Mouse (Mus musculus): ENCODE measurements at regions not wholly inside any gene's neighbourhood (a gene's known extent, or its start where the extent isn't known, plus 50 kb on each side); places are given as distances from the start of the nearest gene placed in this dataset.

DNA sequence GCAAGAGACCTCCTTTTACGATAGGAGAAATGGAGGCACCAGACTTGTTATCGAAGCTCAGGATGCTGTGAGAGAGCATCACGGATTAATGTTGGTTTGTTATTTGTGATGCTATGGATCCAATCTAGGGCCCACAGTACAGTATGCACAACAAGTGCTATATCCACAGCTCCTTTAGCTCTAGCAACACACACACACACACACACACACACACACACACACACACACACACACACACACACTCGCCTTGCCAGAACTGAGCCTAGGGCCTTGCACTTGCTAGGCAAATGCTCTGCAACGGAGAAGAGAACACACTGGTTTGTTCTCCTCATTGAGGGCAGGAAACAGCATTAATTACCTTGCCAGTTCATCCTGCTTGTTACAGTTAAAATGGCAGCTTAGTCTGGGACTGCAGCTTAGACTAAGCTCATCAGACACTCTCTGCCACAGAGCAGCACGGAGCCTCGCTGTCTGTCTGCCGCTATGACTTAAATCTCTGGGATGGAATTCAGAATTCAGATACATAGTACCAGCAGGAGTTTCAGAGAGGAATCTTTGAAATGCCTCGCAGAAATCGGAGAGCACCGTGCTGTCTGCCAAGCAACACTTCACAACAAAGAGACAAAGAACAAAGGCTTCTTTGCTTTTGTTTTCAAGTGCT, 285.0 kb downstream of the Rngtt start:
- no peak for DNase-seq (ENCODE audit: low read depth, low spot score)

DNA sequence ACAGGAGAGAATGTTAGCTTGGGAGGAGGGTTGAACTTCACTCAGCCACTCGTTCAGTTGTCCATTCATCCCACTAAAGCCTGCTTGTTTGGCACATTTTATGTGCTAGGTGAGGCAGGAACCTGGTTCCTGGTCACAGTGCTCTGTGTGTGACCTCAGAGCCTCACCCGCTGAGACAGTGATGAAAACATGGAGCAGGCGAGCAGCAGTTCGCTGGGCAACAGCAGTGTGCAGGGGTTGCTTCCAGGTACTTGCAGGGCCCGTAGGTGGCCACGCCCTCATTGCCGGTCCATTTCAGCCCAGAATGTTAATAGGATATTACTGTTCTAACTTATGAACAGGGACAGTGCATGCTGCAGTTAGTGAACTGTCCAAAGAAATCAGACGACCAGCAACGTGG, 285.7 kb downstream of the Rngtt start:
- no peak for DNase-seq (ENCODE audit: low read depth, low spot score)

DNA sequence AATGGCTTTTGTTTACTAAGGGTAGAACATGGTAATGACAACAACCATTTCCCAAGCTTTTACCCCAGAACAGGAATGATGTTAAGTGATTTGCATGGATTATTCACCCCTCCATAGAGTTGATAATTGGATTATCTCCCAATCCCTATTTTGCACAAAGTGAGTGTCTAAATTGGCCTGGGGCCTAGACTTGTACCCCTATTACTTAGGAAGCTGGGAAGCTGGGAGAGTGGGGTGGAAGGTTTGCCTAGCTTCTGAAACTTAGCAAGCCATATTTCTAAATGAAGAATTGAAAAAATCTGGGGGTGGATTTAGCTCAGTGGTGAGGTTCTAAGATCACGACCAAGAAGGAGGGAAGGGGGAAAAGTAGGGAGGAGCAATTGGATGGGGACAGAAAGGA, 289.9 kb downstream of the Rngtt start:
- no peak for DNase-seq (ENCODE audit: low read depth, low spot score)

DNA sequence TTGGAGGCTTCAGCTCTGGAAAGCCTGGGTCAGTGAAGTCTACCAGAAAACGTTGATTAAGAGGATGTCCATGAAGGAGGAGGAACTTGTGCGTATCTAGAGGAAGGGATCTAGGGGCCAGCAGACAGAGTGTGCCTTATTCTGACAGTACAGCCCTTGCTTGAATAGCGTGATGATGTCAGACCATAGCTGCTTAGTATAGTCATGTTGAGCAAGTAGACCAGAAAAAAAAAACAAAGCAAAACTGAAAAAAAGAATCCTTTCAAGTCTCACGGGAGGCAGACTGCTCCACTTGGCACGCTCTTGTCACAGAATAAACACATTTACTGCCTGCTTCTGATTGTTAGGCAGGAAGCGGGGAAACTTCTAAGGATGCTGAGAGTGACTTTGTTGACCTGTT, 290.7 kb downstream of the Rngtt start:
- no peak for DNase-seq (ENCODE audit: low read depth, low spot score)

DNA sequence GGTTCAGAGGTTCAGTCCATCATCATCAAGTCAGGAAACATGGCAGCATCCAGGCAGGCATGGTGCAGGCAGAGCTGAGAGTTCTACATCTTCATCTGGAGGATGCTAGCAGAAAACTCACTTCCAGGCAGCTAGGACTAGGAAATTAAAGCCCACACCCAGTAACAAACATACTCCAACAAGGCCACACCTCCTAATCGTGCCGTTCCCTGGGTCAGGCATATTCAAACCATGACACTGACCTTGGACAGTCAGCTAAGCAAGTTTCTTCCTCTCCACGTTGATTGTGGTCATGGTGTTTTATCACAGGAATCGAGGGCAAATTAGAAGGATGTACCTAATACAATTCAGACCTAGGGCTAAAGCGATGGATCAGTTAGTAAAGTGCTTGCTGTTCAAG, 294.5 kb downstream of the Rngtt start:
- DNase-seq (ENCODE audit: low read depth, low spot score) = no peak

DNA sequence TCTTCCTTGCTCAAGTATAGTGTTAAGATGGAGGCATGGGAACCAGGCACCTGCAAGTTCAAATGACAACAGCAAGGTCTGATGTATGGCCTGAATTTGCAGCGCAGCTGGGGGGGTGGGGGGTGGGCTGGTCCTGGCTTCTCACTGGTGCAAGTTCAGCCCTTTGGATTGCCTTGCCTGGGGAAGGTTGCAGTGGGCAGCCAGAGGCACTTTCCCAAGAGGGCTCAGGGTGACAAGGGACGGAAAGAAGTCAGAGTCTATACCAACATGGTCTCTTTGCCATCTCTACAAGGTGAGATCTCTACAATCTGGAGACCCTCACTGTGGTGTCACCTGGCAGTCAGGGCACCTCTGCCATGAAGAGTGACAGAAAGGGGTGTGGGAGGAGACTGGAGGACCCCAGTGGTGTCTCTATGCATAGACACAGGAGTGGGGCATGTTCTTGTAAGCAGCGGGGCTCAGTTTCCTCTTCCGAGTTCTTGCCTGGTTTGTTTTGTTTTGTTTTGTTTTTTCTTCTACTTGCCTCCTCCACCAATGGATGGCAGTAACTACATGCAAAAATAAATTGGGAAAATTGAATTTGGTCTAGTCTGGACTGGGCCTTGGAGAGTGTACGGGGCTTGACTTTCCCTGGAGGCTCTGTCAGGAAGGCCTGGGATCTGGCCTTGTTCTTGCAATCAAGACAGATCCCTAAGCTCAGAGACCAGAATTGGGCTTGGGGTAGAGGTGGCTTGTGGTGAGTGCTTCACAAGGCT, 284.4 kb upstream of the Cnr1 start:
- DNase-seq (ENCODE audit: low read depth, low spot score) = no peak

DNA sequence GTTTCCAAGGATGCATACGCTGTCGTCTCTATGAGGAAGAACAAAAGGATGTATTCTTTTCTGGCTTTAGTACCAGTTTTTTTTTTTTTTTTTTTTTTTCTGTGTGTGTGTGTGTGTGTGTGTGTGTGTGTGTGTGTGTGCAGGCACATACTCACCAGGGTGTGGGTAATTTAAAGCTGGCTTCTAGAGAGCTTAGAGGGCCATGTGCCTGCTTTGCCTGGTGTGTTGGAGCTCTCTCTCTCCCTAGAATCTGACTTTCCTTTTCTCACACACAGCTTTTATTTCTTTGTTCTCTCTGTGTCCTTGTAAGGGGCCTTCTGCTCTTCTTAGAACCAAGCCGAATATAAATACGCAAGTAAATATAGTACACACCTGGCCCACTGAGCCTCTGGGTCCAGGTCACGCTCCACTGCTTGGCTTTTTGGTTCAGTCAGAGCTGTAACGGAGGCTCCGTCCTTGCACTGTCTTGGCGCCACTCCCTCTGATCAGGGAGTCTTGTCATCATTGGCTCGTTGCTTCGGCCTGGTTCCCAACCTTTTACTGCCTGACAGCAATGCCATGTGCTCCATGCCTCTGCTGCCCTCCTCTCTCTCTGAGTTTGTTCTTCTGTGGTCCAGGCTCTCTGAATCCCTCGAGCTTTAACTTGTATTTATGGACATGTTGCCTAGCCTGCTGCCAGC, 283.7 kb upstream of the Cnr1 start:
- peak; percentile 72 for DNase-seq (ENCODE audit: low read depth, low spot score)

DNA sequence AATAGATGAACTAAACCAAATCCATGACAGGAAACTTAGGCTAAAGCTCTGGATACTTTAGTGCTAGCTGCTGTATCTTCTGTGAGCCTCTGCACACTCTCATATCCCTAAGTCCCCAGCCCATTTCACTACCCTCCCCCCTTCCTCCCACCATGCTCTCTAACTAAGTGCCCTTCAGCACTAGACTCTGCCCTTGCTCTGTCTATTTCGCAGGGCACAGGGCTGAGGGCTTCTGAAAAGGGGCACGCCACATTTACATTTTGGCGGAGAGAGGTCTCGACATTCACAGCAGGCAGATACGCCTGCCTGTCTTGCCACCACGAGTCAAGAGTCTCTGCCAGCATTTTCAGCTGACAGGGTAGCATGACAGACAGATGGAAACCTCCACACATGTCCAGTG, 282.5 kb upstream of the Cnr1 start:
- DNase-seq (ENCODE audit: low read depth, low spot score) = no peak

DNA sequence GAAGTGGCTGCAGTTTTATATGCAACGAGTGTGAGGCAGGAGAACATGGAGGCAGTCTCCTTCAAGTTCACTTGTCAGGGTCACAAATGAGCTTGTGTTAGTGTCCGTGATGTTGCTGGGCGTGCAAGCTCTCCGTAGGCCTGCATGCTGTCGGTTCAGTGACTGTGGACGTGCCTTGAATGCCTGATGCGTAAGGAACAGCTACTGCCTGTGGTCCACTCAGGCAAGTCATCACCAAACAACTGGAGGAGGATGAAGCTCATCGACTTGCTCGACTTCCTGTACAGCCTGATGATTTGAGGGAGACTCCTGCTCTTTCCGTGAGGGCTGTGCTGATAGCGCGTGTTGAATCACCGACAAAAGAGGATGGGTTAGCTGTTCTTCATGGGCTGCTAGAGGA, 281.9 kb upstream of the Cnr1 start:
- DNase-seq (ENCODE audit: low read depth, low spot score) = no peak

DNA sequence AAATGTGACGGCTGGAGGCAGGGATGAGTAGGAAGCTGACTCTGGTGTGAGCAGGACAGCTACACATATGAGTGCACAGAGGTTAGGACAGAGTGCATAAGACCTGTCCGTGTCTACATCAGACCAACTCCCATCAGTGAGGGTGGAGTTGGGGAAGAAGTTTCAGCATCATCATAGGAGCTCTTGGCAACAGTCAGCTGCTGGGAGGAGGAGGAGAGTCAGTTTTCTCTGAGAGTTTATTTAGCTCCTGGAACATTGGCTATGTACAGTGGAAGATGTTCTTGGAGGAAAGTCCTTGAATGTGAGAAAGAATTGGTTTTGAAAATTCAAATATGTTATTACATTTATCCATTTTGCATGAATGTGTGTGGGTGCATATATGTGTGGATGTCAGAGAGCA, 279.2 kb upstream of the Cnr1 start:
- no peak for DNase-seq (ENCODE audit: low read depth, low spot score)

DNA sequence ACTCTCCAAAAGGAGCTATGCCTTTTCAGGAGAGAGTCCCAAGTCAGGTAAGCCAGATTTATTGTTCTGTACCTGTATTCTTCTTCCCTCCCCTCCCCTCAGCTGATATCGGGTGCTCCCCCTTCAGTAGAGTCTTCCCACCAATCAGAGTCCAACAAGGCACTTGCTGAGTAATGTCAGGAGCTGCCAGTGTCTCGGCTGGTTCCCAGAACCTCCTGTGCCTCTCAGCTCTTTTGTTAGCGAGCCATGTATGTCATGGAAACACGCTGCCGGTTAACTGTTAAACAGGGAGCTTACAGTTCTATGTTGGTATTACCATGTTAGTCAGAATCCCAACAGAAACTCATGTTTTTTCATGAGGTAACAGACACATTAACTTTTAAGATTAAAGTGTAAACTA, 273.1 kb upstream of the Cnr1 start:
- DNase-seq (ENCODE audit: low read depth, low spot score) = no peak

DNA sequence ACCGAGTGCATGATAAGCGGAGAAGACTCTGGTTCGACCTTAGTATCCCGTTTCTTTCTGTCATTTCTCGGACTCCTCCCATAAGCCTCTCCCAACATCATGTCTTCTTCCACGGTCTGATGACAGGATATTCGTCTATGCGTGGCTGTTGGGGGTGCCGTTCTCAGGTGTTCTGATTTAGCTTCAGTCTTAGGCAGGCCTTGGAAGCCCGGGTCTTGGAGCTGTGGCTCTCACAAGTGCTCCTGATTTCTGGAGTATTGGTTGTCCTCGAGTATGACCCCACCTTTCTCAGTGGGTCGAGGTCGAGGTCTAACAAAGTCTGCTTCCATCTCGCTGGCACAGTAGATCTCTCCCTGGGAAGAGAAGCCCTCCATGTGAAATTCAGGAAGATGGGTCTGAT, 264.6 kb upstream of the Cnr1 start:
- DNase-seq (ENCODE audit: low read depth, low spot score) = no peak

DNA sequence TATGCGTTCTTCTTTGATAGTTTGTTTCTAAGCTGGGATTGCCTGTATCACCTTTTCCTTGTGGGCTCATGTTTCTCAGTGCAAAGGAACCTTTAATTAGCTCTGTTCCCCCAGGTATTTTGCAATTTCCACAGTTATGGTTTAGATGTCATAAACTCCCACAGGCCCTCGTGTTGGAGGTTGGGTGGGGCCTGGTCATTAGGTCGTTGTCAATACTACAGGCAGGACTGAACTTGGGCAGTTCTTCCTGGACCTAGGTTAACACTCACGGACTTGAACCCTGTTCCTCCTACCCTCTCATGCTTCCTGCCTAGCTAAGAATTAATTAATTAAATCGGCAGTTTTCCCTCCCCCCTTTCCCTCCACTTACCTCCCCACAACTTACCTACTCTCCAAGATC, 263.8 kb upstream of the Cnr1 start:
- no peak for DNase-seq (ENCODE audit: low read depth, low spot score)

DNA sequence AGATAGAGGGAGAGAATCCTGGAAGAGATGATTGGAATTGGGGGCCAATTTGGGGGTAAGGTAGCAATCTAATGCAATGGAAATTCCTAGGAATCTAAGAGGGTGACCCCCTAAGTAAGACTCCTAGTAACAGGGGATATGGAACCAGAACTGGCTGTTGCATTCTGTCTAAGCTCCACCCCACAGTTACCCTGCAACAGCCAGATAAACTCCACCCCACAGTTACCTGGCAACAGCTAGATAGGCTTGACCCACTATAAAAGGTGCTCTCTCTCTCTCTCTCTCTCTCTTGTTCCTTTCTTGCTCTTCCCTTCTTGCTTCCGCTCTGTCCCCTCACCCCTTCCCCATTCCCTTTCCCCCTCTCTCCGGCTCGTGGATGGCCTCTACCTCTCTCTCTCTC, 262.5 kb upstream of the Cnr1 start:
- DNase-seq (ENCODE audit: low read depth, low spot score) = no peak

DNA sequence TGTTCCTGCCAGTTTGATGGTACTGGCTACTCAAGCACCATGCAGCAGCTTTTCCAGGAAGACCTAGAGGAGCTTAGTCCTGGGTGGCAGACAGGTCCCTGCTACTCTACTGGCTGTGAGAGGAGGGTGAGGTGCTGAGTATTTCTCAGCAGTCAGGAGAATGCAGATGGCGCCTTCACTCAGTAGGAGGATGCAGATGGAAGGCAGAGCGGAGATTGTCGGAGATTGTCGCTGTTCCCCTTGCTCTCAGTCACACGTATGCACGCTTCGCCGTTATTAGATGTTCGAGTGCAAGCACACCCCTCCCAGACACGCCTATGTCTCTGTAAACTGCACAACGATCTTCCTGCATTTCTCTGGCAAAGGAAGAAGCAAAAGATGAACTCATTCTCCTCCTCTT, 261.4 kb upstream of the Cnr1 start:
- DNase-seq (ENCODE audit: low read depth, low spot score) = no peak

DNA sequence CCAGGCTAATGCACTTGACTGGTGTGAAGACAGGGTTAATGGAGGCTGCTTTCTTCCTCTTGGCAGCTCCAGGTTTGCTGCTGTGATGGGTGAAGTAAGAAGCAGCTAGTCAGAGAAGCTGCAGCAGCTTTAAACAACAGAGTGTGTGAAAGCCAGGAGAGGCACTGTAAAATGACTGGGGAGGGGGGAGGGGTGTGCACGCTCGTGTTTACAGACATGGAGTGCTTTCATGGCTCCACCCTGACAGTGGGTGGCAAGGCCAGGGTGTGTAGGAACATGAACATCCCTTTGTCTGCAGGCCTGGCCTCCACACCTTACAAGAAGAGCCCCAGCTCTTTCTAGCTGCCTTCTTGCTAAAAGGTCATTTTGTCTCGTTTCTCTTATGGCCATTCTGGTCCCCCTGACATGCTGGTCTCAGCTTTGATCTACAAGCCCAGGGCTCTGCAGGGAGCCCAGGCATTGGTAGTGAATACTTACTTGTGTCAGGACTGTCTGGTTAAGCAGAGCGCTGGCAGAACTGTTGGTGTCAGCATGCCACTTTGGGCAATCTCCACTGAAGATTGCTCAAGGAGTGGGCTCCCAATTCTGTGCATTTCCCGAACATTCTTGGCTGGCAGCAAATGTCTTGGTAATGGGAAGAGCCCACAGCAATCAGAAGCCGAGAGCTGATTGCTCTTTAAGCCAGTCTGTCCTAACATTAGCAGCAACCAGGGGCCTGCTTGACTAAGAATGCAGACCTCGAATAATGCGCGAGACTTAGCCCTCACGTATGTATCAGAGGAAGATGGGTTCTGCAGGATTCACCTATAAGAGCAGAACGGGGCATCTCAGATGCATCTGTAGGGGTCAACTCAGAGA, 260.5 kb upstream of the Cnr1 start:
- DNase-seq (ENCODE audit: low read depth, low spot score) = no peak

DNA sequence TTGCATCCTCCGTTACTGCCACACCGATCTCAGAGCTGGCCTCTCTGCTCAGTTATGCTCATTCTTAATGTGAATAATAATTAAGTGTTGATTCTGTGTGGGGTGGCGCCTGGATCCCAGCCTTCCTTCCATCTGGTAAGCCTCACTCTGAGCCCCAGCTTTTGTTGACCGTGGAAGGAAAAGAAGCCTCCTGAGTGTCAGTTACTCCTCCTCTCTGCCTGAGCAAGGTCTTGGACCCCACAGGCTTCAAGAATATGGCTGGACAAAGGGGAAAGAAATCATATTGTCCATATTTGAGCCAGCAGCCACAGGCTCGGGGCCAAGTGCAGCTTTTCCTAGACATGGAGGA, 259.9 kb upstream of the Cnr1 start:
- DNase-seq (ENCODE audit: low read depth, low spot score) = no peak

DNA sequence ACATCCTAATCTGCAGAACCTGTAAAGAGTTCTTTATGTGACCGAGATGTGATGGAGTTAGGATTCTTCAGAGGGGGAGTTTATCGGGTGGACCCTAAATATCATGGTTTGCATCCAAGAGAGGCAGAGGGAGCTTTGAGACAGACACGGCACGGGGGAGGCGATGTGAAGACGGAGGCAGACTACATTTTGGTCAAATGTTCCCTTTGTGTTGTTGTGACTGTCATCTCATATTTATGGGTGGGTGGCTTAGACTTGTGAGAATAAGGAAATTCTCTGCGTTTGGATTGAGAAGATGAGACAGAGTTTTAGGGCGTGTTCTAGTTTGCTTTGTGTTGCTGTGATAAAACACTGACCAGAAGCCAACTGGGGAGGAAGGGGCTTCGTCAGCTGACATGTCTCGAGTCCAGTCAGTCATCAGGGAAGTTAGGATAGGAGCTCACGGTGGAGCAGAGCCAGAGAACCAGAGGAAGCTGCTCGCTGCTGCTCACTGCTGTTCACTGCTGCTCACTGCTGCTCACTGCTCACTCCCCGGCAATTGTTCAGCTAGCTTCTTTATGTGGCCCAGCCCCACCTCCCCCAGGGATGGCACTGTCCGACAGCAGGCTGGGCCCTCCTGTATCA, 259.0 kb upstream of the Cnr1 start:
- DNase-seq (ENCODE audit: low read depth, low spot score) = no peak

DNA sequence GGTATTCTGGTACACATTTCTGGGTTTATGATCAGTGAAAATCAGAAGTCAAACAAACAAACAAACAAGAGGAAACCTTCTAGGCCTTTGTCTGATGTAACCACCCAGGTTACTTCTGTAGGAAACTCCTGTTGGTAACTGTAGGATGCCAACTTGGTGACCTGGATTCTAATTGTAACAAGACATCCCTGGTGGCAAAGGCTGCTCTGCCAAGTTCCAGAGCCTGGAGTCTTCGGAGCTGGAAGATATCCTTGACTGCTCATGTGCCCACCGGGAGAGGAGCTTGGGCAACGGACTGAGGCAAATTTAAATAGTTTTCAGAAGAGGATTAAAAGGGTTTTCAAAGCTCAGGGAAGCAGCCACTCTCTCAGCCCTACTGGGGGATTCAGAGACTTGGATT, 256.0 kb upstream of the Cnr1 start:
- DNase-seq (ENCODE audit: low read depth, low spot score) = no peak

DNA sequence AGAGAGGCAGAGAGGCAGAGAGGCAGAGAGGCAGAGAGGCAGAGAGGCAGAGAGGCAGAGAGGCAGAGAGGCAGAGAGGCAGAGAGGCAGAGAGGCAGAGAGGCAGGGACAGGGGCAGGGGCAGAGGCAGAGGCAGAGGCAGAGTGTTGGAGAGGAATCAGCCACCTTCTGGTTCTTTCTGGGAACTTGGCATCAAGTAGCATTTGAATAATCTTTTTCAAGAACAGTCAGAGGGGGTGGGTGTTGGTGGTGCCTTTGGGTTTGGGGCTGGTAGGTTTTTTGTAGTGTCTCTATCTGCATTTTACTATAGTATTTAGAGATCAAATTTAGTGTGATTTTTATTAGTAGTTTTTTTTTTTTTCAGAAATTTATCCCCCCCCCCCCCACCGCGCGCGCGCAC, 249.3 kb upstream of the Cnr1 start:
- no peak for DNase-seq (ENCODE audit: low read depth, low spot score)

DNA sequence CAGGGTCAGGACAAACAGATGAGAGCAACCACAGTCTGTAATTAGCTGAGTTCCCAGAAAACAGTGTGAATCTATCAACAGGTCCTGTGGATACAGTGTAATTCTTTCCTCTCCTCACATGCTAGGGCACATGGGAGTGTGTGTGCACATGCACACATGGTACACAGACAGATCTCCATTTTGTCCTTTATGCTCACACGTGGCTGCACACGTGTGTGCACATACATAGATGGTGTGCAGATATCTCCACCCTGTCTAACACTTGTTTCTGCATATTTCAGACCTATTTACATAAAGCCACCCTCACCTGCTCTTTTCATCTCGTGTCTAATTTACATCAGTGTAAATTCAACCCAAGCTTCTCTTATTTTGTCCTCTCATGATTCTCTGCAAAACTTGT, 245.0 kb upstream of the Cnr1 start:
- DNase-seq (ENCODE audit: low read depth, low spot score) = no peak

DNA sequence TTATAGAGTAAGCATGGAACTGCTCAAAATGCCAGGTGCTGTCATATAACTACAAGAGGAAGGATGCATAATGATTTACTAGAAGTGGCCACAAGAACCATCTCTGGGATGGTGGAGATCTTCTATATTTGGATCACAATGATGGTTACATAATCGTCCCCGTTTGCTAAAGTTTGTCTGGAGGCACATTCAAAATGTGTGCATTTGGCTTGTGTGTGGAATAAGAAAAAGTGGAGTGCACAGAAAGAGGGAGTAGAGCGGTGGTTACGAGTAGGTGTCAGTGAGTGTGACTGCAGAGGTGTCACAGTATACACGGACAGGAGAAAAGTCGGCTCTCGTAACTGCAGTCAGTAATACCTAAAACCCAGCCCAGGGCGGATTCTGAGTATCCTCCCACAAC, 238.3 kb upstream of the Cnr1 start:
- no peak for DNase-seq (ENCODE audit: low read depth, low spot score)

All from skeletal muscle tissue, adult 2 months (tissue).